Mouse (Mus musculus) G1E (cell line): ENCODE measurements around the gene Atp6v0a2.

Source experiments
- CTCF ChIP-seq: IDR thresholded peaks from 2 replicates; pipeline ENCODE4 v1.5.1; 2012; ENCODE audit warnings: low read depth, low read length, inconsistent platforms, mixed read lengths
- GATA1 ChIP-seq: IDR thresholded peaks from 2 replicates; pipeline ENCODE4 v1.6.1; 2012; ENCODE audit warnings: borderline replicate concordance, low read length, inconsistent platforms, mixed read lengths
- GATA2 ChIP-seq: IDR thresholded peaks from 2 replicates; pipeline ENCODE4 v1.6.1; 2012; ENCODE audit warnings: low read depth, low read length, inconsistent platforms, borderline replicate concordance
- POLR2AphosphoS5 ChIP-seq: IDR thresholded peaks from 2 replicates; pipeline ENCODE4 v1.6.1; 2012; ENCODE audit warnings: low read depth, low read length, inconsistent platforms; ENCODE audit not compliant: insufficient replicate concordance
- TAL1 ChIP-seq: conservative IDR thresholded peaks from 2 replicates; pipeline ENCODE4 v1.6.1; 2012; ENCODE audit warnings: low read depth, low read length, inconsistent platforms, mixed read lengths

- TF ChIP-seq GATA1 (no peak), CTCF (no peak), TAL1 (no peak), POLR2AphosphoS5 (no peak), GATA2 (no peak)
Observed at GRCm38 (mm10) chr5:124632461-124632860, 4.1 kb downstream of the Atp6v0a2 start.
